Mouse (Mus musculus) kidney, embryonic 14.5 days (tissue): ENCODE measurements around the gene Ptch2. TPM values are rescaled to one million over a fixed set of nuclear protein-coding genes. Genes with fewer than 3 reads are reported as not detected.

Source experiments
- ATAC-seq: fragments of 200-750 bp; cut with Nextera tagmentation; 2 replicates; pipeline ENCODE4 v1.8.0; 2017; ENCODE audit warnings: moderate number of reproducible peaks, mild to moderate bottlenecking, moderate TSS enrichment, moderate library complexity; ENCODE audit not compliant: low FRiP score, low TSS enrichment
- H3K27ac ChIP-seq: fragments of 300-500 bp; sonication (generic); 2 replicates; pipeline ENCODE4 v1.5.1; 2014; ENCODE audit warnings: low read depth, mild to moderate bottlenecking, low read length, moderate library complexity, mixed read lengths
- H3K27me3 ChIP-seq: fragments of 300-500 bp; sonication (generic); 2 replicates; pipeline ENCODE4 v1.6.1; 2014; ENCODE audit warnings: mild to moderate bottlenecking, low read length; ENCODE audit not compliant: control insufficient read depth, insufficient read depth
- H3K36me3 ChIP-seq: fragments of 300-500 bp; sonication (generic); 2 replicates; pipeline ENCODE4 v1.6.1; 2014; ENCODE audit warnings: low read length, mixed read lengths; ENCODE audit not compliant: control insufficient read depth, insufficient read depth
- H3K4me1 ChIP-seq: fragments of 300-500 bp; sonication (generic); 2 replicates; pipeline ENCODE4 v1.6.1; 2014; ENCODE audit warnings: low read length, mixed read lengths; ENCODE audit not compliant: control insufficient read depth, insufficient read depth
- H3K4me2 ChIP-seq: fragments of 300-500 bp; sonication (generic); replicated peaks from 2 replicates; pipeline ENCODE4 v1.6.1; 2014; ENCODE audit warnings: low read depth, mild to moderate bottlenecking, low read length
- H3K4me3 ChIP-seq: fragments of 300-500 bp; sonication (generic); 2 replicates; pipeline ENCODE4 v1.5.1; 2014; ENCODE audit warnings: mild to moderate bottlenecking, low read length
- H3K9ac ChIP-seq: fragments of 300-500 bp; sonication (generic); 2 replicates; pipeline ENCODE4 v1.6.1; 2014; ENCODE audit warnings: low read depth, mild to moderate bottlenecking, low read length, moderate library complexity
- H3K9me3 ChIP-seq: fragments of 300-500 bp; sonication (generic); 2 replicates; pipeline ENCODE4 v1.6.1; 2016; ENCODE audit warnings: low read length; ENCODE audit not compliant: control insufficient read depth
- WGBS: fragments of 180-500 bp; shearing (Covaris S2); extraction: QIAGEN DNeasy Blood & Tissue Kit; methylation state at CpG from one replicate; pipeline ENCODE4 v1.1.7; 2014; 5-methylcytosine and 5-hydroxymethylcytosine counted together
- polyA plus RNA-seq: library from polyadenylated mRNA; unstranded; fragments of >200 nt; fragmentation: Nextera tagmentation; extraction: Ambion mirVana; gene quantifications from 2 replicates; pipeline ENCODE4 v1.2.1, GENCODE M21; 2014

Gene Ptch2
- polyA plus RNA-seq, 1 experiment from 2014 or later = 7.6 TPM

GRCm38 (mm10) chr4:117149291-117150211 is 53.7 kb downstream of the Ptch2 start:
- ATAC-seq = no peak
- Histone ChIP-seq H3K9me3 (no peaks in the 10 kb centered on the region), H3K9ac (no peak overlapping the region), H3K27me3 (no peaks in the 10 kb centered on the region), H3K27ac (no peak overlapping the region), H3K36me3 (peaks cover 53% of the 10 kb centered on the region), H3K4me2 (no peak overlapping the region), H3K4me1 (peaks cover 17% of the 10 kb centered on the region; the same call in 1 of the 2 replicates), H3K4me3 (no peak overlapping the region)
- 79% methylated on average over 6 of the region's 6 CpGs for WGBS

GRCm38 (mm10) chr4:117150212-117150733 is 54.4 kb downstream of the Ptch2 start:
- H3K27ac ChIP-seq = no peak overlapping the region
- H3K9me3 ChIP-seq = no peaks in the 10 kb centered on the region
- WGBS = 93% methylated on average over 6 of the region's 6 CpGs
- peaks cover 18% of the 10 kb centered on the region; the same call in 1 of the 2 replicates for H3K4me1 ChIP-seq
- no peak overlapping the region for H3K4me2 ChIP-seq
- H3K4me3 ChIP-seq = no peak overlapping the region
- no peak overlapping the region for H3K9ac ChIP-seq
- no peak for ATAC-seq
- H3K27me3 ChIP-seq = no peaks in the 10 kb centered on the region
- H3K36me3 ChIP-seq = peaks cover 55% of the 10 kb centered on the region

- Histone ChIP-seq H3K4me2 (no peak overlapping the region), H3K9me3 (no peaks in the 10 kb centered on the region), H3K4me3 (no peak overlapping the region), H3K27me3 (no peaks in the 10 kb centered on the region), H3K9ac (no peak overlapping the region), H3K27ac (no peak overlapping the region), H3K4me1 (peaks cover 18% of the 10 kb centered on the region; the same call in 1 of the 2 replicates), H3K36me3 (peaks cover 55% of the 10 kb centered on the region)
- ATAC-seq = no peak
- 62% methylated on average over 1 of the region's 1 CpGs for WGBS
Measured at GRCm38 (mm10) chr4:117151416-117151815, 55.5 kb downstream of the Ptch2 start.

- 86% methylated on average over 5 of the region's 5 CpGs for WGBS
- H3K4me1 ChIP-seq = peaks cover 18% of the 10 kb centered on the region; the same call in 1 of the 2 replicates
- H3K4me3 ChIP-seq = no peak overlapping the region
- no peaks in the 10 kb centered on the region for H3K27me3 ChIP-seq
- no peak overlapping the region; the same call in 1 of the 2 replicates for H3K4me2 ChIP-seq
- no peaks in the 10 kb centered on the region for H3K9me3 ChIP-seq
- peaks cover 55% of the 10 kb centered on the region for H3K36me3 ChIP-seq
- H3K27ac ChIP-seq = 0 out of 2 replicates have a peak overlapping the region, but pooled peaks have one; percentile 24
- H3K9ac ChIP-seq = no peak overlapping the region
- no peak for ATAC-seq
Measured at GRCm38 (mm10) chr4:117152714-117153113, 56.8 kb downstream of the Ptch2 start.

- Histone ChIP-seq H3K4me3 (peak overlapping the region; percentile 92), H3K36me3 (peaks cover 58% of the 10 kb centered on the region)
Measured at GRCm38 (mm10) chr4:117155020-117155791, 59.3 kb downstream of the Ptch2 start.

GRCm38 (mm10) chr4:117155792-117156355 is 60.0 kb downstream of the Ptch2 start, which contains the start of gene Rps8:
Rps8 (minus strand) TSS chr4:117156243.
- ATAC-seq = peak; percentile 94
- peaks cover 18% of the 10 kb centered on the region; the same call in 1 of the 2 replicates for H3K4me1 ChIP-seq

More at GRCm38 (mm10) chr4:117155020-117155791, 59.3 kb downstream of the Ptch2 start:
- Histone ChIP-seq H3K4me2 (peak overlapping the region; percentile 60), H3K9ac (peak overlapping the region; percentile 98), H3K9me3 (no peaks in the 10 kb centered on the region), H3K27me3 (no peaks in the 10 kb centered on the region), H3K4me1 (peaks cover 18% of the 10 kb centered on the region; the same call in 1 of the 2 replicates), H3K27ac (peak overlapping the region; percentile 96)
- ATAC-seq = no peak
- 1% methylated on average over 44 of the region's 44 CpGs for WGBS

GRCm38 (mm10) chr4:117156372-117156771 is 60.5 kb downstream of the Ptch2 start:
- peak overlapping the region; percentile 32; the same call in 1 of the 2 replicates for H3K4me2 ChIP-seq
- peak overlapping the region; percentile 0; the same call in 1 of the 2 replicates for H3K27ac ChIP-seq
- H3K27me3 ChIP-seq = no peaks in the 10 kb centered on the region
- ATAC-seq = no peak
- H3K9ac ChIP-seq = peak overlapping the region; percentile 98; the same call in 1 of the 2 replicates
- no peaks in the 10 kb centered on the region for H3K9me3 ChIP-seq
- H3K36me3 ChIP-seq = peaks cover 58% of the 10 kb centered on the region
- peak overlapping the region; percentile 92 for H3K4me3 ChIP-seq
- peaks cover 18% of the 10 kb centered on the region; the same call in 1 of the 2 replicates for H3K4me1 ChIP-seq
- 31% methylated on average over 6 of the region's 6 CpGs for WGBS

More at GRCm38 (mm10) chr4:117155792-117156355, 60.0 kb downstream of the Ptch2 start, which contains the start of gene Rps8:
- Histone ChIP-seq H3K36me3 (peaks cover 58% of the 10 kb centered on the region), H3K9ac (peak within 1 kb of the TSS; percentile 98), H3K4me3 (peak within 1 kb of the TSS; percentile 92), H3K27ac (peak within 1 kb of the TSS; percentile 96), H3K27me3 (no peaks in the 10 kb centered on the region), H3K4me2 (peak within 1 kb of the TSS; percentile 60), H3K9me3 (no peaks in the 10 kb centered on the region)
- WGBS = under 1% methylated on average over 52 of the region's 52 CpGs

GRCm38 (mm10) chr4:117159666-117160065 is 63.8 kb downstream of the Ptch2 start:
- 84% methylated on average over 10 of the region's 10 CpGs for WGBS
- H3K9ac ChIP-seq = no peak overlapping the region
- H3K4me1 ChIP-seq = no peaks in the 10 kb centered on the region
- no peaks in the 10 kb centered on the region for H3K9me3 ChIP-seq
- ATAC-seq = no peak
- H3K36me3 ChIP-seq = peaks cover 58% of the 10 kb centered on the region
- no peak overlapping the region for H3K27ac ChIP-seq
- no peak overlapping the region for H3K4me3 ChIP-seq
- H3K27me3 ChIP-seq = no peaks in the 10 kb centered on the region
- H3K4me2 ChIP-seq = no peak overlapping the region
